Mouse (Mus musculus): ENCODE measurements around the gene 1700010I14Rik. TPM values are rescaled to one million over a fixed set of nuclear protein-coding genes. Genes with fewer than 3 reads are reported as not detected.

1700010I14Rik gene
- polyA plus RNA-seq, 1 experiment from 2014 or later: 2.7 TPM

- ATAC-seq: peak; percentile 81
- Histone ChIP-seq H3K27ac (no peak overlapping the region), H3K4me3 (replicated peaks) (no peak overlapping the region; the same call in 1 of the 2 replicates), H3K9ac (replicated peaks) (peak overlapping the region; percentile 46; the same call in 1 of the 2 replicates), H3K4me1 (replicated peaks) (peaks cover 28% of the 10 kb centered on the region), H3K4me2 (replicated peaks) (peak overlapping the region; percentile 41), H3K9me3 (no peaks in the 10 kb centered on the region), H3K27me3 (0 out of 2 replicates have a peak, but pooled peaks cover 3% of the 10 kb centered on the region), H3K36me3 (no peaks in the 10 kb centered on the region)
- 14% methylated on average over 24 of the region's 24 CpGs for WGBS
These were observed 43.4 kb downstream of the 1700010I14Rik start for GRCm38 (mm10) chr17:9031241-9032141.

- Histone ChIP-seq H3K36me3 (no peaks in the 10 kb centered on the region), H3K9ac (replicated peaks) (no peak overlapping the region), H3K4me2 (replicated peaks) (no peak overlapping the region), H3K4me1 (replicated peaks) (peaks cover 22% of the 10 kb centered on the region), H3K27me3 (0 out of 2 replicates have a peak, but pooled peaks cover 3% of the 10 kb centered on the region), H3K4me3 (replicated peaks) (no peak overlapping the region), H3K27ac (peak overlapping the region; percentile 16; the same call in 1 of the 2 replicates), H3K9me3 (no peaks in the 10 kb centered on the region)
- WGBS: 48% methylated on average over 6 of the region's 6 CpGs
- ATAC-seq: peak; percentile 62; the same call in 1 of the 2 replicates
These were observed 44.4 kb downstream of the 1700010I14Rik start for GRCm38 (mm10) chr17:9032362-9033044.

- no peak for ATAC-seq
- H3K4me1 ChIP-seq (replicated peaks): peaks cover 22% of the 10 kb centered on the region
- 80% methylated on average over 5 of the region's 5 CpGs for WGBS
These were observed 45.4 kb downstream of the 1700010I14Rik start for GRCm38 (mm10) chr17:9033511-9033910.

GRCm38 (mm10) chr17:9035561-9036348, 47.6 kb downstream of the 1700010I14Rik start:
- H3K27me3 ChIP-seq: 0 out of 2 replicates have a peak, but pooled peaks cover 3% of the 10 kb centered on the region
- no peaks in the 10 kb centered on the region for H3K36me3 ChIP-seq
- H3K4me3 ChIP-seq (replicated peaks): no peak overlapping the region
- no peak overlapping the region for H3K4me2 ChIP-seq (replicated peaks)
- WGBS: 63% methylated on average over 8 of the region's 8 CpGs
- H3K9ac ChIP-seq (replicated peaks): no peak overlapping the region
- H3K4me1 ChIP-seq (replicated peaks): peaks cover 22% of the 10 kb centered on the region
- ATAC-seq: no peak
- H3K27ac ChIP-seq: 0 out of 2 replicates have a peak overlapping the region, but pooled peaks have one; percentile 25
- no peaks in the 10 kb centered on the region for H3K9me3 ChIP-seq

More at GRCm38 (mm10) chr17:9033511-9033910, 45.4 kb downstream of the 1700010I14Rik start:
- H3K36me3 ChIP-seq: no peaks in the 10 kb centered on the region
- 0 out of 2 replicates have a peak, but pooled peaks cover 3% of the 10 kb centered on the region for H3K27me3 ChIP-seq
- H3K9me3 ChIP-seq: no peaks in the 10 kb centered on the region
- H3K27ac ChIP-seq: no peak overlapping the region
- no peak overlapping the region for H3K4me3 ChIP-seq (replicated peaks)
- H3K4me2 ChIP-seq (replicated peaks): no peak overlapping the region
- H3K9ac ChIP-seq (replicated peaks): no peak overlapping the region

GRCm38 (mm10) chr17:9042723-9043122, 54.6 kb downstream of the 1700010I14Rik start:
- ATAC-seq: no peak
- H3K4me3 ChIP-seq (replicated peaks): no peak overlapping the region
- no peak overlapping the region for H3K4me2 ChIP-seq (replicated peaks)
- 44% methylated on average over 2 of the region's 2 CpGs for WGBS
- H3K36me3 ChIP-seq: no peaks in the 10 kb centered on the region
- H3K4me1 ChIP-seq (replicated peaks): 0 out of 2 replicates have a peak, but pooled peaks cover 4% of the 10 kb centered on the region
- no peaks in the 10 kb centered on the region for H3K27me3 ChIP-seq
- no peak overlapping the region for H3K9ac ChIP-seq (replicated peaks)
- no peaks in the 10 kb centered on the region for H3K9me3 ChIP-seq
- H3K27ac ChIP-seq: no peak overlapping the region

- H3K4me3 ChIP-seq (replicated peaks): no peak overlapping the region
These were observed 64.4 kb downstream of the 1700010I14Rik start for GRCm38 (mm10) chr17:9052441-9052980.

GRCm38 (mm10) chr17:9059360-9059932, 71.3 kb downstream of the 1700010I14Rik start:
- H3K36me3 ChIP-seq: no peaks in the 10 kb centered on the region
- no peaks in the 10 kb centered on the region for H3K27me3 ChIP-seq
- no peak overlapping the region for H3K9ac ChIP-seq (replicated peaks)
- no peaks in the 10 kb centered on the region for H3K4me1 ChIP-seq (replicated peaks)
- no peak overlapping the region for H3K4me2 ChIP-seq (replicated peaks)
- no peak overlapping the region for H3K4me3 ChIP-seq (replicated peaks)
- 83% methylated on average over 8 of the region's 8 CpGs for WGBS
- no peaks in the 10 kb centered on the region for H3K9me3 ChIP-seq
- no peak for ATAC-seq
- no peak overlapping the region for H3K27ac ChIP-seq

More at GRCm38 (mm10) chr17:9052441-9052980, 64.4 kb downstream of the 1700010I14Rik start:
- no peak for ATAC-seq
- Histone ChIP-seq H3K9ac (replicated peaks) (no peak overlapping the region), H3K4me2 (replicated peaks) (no peak overlapping the region), H3K27ac (no peak overlapping the region), H3K27me3 (no peaks in the 10 kb centered on the region), H3K4me1 (replicated peaks) (no peaks in the 10 kb centered on the region), H3K9me3 (no peaks in the 10 kb centered on the region), H3K36me3 (no peaks in the 10 kb centered on the region)
- 39% methylated on average over 13 of the region's 13 CpGs for WGBS

Measured in midbrain, embryonic 13.5 days (tissue).